In genomic region chr10:118720630-118721029, GRCm38 (mm10) we compare ENCODE assay signal across 16 mouse cellular contexts.
DNase-seq lines count a peak whose midpoint lies in the region; ATAC-seq and TF ChIP-seq lines count a peak whose summit lies in the region.
"Had no signal": no experiment of that assay in that cellular context is flagged by ENCODE, and none has a peak within 500 bp of the region (broad histone marks: within the 10 kb centered on the region; RNA-seq: fewer than 3 reads in every experiment).

No protein-coding gene starts in this region.

- H3K27me3 ChIP-seq in lung, embryonic 14.5 days (ENCODE audit: insufficient read depth, low read length) = no peaks in the 10 kb centered on the region
- no peaks in the 10 kb centered on the region for H3K27me3 ChIP-seq in hindbrain, embryonic 15.5 days
- H3K27me3 ChIP-seq: embryonic facial prominence, embryonic 15.5 days; intestine, embryonic 15.5 days; Patski had no signal

- no peaks in the 10 kb centered on the region for H3K4me1 ChIP-seq in lung, embryonic 14.5 days (ENCODE audit: insufficient read depth)
- peaks cover 6% of the 10 kb centered on the region for H3K4me1 ChIP-seq in hindbrain, embryonic 15.5 days (replicated peaks)

- ATAC-seq in lung, embryonic 14.5 days (ENCODE audit: insufficient read depth) = no peak
- no peak for ATAC-seq in hindbrain, embryonic 15.5 days (ENCODE audit: low FRiP score, low read depth)
- ATAC-seq in CD4-positive, CD25-positive, alpha-beta regulatory T cell, adult 4 months = no peak
- no peak for ATAC-seq in cerebellum, adult (ENCODE audit: insufficient number of reproducible peaks, low FRiP score, low TSS enrichment)
- ATAC-seq: intestine, embryonic 15.5 days; Patski had no signal

- no peak for TF ChIP-seq CTCF in lung, embryonic 14.5 days (IDR thresholded peaks at IDR 0.05; ENCODE audit: low read depth)

- peak; percentile 51 for DNase-seq in lung, embryonic 14.5 days
- no peak for DNase-seq in lung, postnatal 14 days
- peak; percentile 3 for DNase-seq in adipocyte (ENCODE audit: low spot score)
- peak; percentile 29 for DNase-seq in brain, adult 2 months (ENCODE audit: low read depth, low spot score)
- DNase-seq: adrenal gland, adult 2 months; heart, adult 11 months; lung, postnatal 10 days; right cerebral cortex, postnatal 25 days had no signal

- peak overlapping the region; percentile 14; the same call in 1 of the 2 replicates for H3K27ac ChIP-seq in lung, embryonic 14.5 days (ENCODE audit: low read depth)
- 0 out of 2 replicates have a peak overlapping the region, but pooled peaks have one; percentile 13 for H3K27ac ChIP-seq in hindbrain, embryonic 15.5 days (replicated peaks)
- H3K27ac ChIP-seq: embryonic facial prominence, embryonic 15.5 days; intestine, embryonic 15.5 days; kidney, postnatal 0 days had no signal

- no peaks in the 10 kb centered on the region for H3K36me3 ChIP-seq in lung, embryonic 14.5 days (ENCODE audit: insufficient read depth)
- no peaks in the 10 kb centered on the region for H3K36me3 ChIP-seq in hindbrain, embryonic 15.5 days
- H3K36me3 ChIP-seq: embryonic facial prominence, embryonic 15.5 days; intestine, embryonic 15.5 days had no signal

- no peak overlapping the region for H3K9ac ChIP-seq in lung, embryonic 14.5 days
- H3K9ac ChIP-seq in hindbrain, embryonic 15.5 days = no peak overlapping the region
- H3K9ac ChIP-seq: embryonic facial prominence, embryonic 15.5 days; intestine, embryonic 15.5 days had no signal

- no peaks in the 10 kb centered on the region for H3K9me3 ChIP-seq in lung, embryonic 14.5 days (ENCODE audit: low read depth, low read length)
- H3K9me3 ChIP-seq in hindbrain, embryonic 15.5 days = no peaks in the 10 kb centered on the region
- H3K9me3 ChIP-seq: embryonic facial prominence, embryonic 15.5 days; intestine, embryonic 15.5 days had no signal

- WGBS in lung, embryonic 14.5 days = 26% methylated on average over 1 of the region's 1 CpGs
- WGBS in hindbrain, embryonic 15.5 days = 23% methylated on average over 1 of the region's 1 CpGs

- no peak overlapping the region for H3K4me3 ChIP-seq in lung, embryonic 14.5 days (ENCODE audit: low read depth, low read length)
- no peak overlapping the region for H3K4me3 ChIP-seq in hindbrain, embryonic 15.5 days
- H3K4me3 ChIP-seq: embryonic facial prominence, embryonic 15.5 days; intestine, embryonic 15.5 days had no signal

- H3K4me2 ChIP-seq in lung, embryonic 14.5 days = no peak overlapping the region
- H3K4me2 ChIP-seq in hindbrain, embryonic 15.5 days = no peak overlapping the region
- H3K4me2 ChIP-seq: embryonic facial prominence, embryonic 15.5 days; intestine, embryonic 15.5 days; liver, embryonic 11.5 days had no signal
